Mouse (Mus musculus) ovary, postnatal 10 days (tissue): ENCODE results near the gene Ap3b1.
A peak's percentile ranks its signal among the peaks of the same experiment; 100 is the strongest.

Experiments
- DNase-seq: peaks from one replicate; pipeline ENCODE4 v3.0.0; 2022; ENCODE audit warnings: low spot score

Ap3b1 gene

DNA sequence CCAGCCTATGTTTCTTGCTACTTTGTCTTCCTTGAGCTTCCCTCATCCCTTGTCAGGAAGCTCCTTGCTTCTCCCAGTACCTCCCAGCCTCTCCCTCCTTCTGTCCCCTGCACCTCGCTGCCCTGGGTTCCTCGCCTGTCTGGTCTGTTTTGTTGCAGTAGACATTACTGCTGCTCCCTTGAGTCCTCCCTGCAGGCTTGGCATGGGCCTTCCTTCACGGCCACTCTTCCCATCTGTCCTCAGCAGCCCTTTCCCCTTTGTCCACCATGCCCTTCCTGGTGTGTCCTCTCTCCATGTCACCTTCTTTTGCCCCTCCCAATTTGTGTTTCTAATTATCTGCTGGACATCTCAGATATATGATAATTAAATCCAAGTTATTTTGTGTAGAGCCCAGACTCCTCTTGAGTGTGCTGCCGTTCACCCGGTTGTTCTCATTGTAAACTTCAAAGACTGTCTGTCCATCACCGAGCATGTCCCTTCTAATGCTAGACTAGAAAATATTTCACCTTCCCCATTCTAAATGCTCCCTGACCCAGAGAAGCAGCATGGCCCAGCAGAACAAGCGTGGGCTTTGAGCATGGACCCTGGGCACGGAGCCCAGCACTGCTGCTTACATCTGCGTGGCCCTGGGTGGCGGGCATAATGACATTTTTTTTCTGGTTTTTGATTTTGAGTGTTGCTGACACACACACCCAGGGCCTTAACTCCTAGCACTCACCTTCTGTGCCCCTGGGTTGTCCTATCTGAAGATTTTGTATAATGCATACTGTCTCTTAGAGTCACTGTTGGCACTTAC is 181.3 kb downstream of the Ap3b1 start:
- DNase-seq = no peak

DNA sequence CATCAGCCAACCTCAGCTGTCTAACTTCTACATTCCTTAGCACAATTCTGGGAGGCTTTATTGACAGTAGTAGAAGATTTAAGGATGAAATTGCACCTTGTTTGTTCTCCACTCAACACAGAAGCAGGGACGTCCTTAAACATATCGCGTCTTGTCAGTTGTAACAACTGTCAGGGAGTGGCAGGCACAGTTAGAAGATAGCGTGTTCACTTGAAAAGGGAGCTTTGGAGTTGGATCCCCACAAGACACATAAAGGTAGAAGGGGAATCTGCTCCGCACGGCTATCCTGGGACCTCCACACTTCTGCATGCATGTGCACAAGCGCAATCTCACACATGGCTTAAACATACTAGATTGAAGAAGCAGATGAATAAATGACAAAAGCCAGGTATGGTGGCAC is 183.3 kb downstream of the Ap3b1 start:
- no peak for DNase-seq

DNA sequence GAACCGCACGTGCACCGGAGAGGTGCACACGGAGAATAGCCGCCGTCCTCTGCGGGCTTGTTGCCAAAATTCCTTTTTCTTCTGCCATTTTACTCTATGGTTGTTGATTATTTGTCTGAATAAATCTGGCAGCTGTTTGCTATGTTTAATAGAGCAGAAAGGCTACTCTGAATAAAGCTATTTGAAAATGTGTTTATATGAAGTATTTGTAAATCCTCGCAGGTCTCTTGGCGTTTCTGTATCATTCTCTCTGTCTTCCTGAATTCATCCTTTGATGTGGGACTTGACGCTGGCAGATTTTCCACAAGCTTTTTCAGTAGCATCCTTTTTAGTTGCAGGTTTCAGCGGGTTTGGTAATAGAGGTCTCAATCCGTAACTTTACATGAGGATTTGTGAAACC is 185.5 kb downstream of the Ap3b1 start:
- no peak for DNase-seq

- no peak for DNase-seq
Measured at GRCm38 (mm10) chr13:94545739-94546138, 187.0 kb downstream of the Ap3b1 start.

DNA sequence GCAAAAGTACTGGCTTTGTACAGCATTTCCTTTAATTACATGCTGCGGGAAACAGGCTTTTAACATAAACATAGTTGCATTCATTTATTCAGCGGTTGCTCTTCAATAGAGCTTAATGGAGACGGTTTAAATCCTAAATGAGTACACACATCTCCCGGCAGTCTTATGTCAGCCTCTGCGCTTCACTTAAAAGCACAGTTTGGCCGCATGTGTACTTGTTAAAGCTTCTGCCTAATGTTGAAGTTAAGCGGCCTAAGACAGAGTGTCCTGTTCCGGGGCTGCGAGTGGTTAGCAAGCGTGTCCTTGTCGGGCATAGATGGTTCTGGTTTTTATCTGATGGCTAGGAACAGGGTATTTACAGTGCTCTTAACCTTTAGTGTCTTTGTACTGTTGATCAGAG is 187.5 kb downstream of the Ap3b1 start:
- DNase-seq = no peak

DNA sequence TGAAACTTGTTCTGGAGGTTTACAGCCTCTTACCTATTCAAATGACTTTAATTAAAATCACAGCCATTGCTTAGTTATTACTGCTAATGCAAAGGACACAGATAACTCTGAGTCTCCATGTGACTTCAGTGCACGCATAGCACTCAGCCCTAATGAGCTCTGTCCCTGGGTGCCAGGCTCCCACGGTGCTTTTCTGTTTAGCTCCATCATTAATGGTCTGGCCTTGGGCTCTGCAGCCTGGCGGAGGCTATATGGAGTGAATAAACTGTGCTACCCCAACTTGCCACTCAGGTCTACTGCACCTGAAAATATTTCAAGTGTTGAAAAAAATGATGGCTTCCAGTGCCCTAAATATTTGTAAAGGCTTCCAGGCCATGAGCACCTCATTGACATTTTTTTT is 190.8 kb downstream of the Ap3b1 start:
- no peak for DNase-seq

DNA sequence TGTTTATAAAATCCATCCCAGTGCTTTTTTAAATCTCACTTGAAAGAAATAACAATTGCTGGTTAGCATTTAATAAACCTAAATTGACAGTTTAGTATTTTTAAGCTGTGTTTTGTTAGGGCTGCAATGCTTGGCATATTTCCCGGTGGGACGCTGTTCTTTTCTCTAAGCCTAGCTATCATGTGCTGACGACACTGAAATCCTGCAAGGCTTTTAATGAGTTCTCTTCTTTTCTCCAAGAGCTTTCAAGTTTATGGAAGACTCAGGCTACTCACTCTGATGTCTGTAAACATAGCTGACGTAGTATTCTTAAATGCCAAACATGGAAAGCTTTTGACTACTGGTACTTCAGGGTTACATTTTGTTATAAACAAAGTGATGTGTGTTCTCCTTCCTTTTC is 191.3 kb downstream of the Ap3b1 start:
- no peak for DNase-seq

GRCm38 (mm10) chr13:94560011-94560410 is 201.3 kb downstream of the Ap3b1 start:
- DNase-seq = peak; percentile 45

DNA sequence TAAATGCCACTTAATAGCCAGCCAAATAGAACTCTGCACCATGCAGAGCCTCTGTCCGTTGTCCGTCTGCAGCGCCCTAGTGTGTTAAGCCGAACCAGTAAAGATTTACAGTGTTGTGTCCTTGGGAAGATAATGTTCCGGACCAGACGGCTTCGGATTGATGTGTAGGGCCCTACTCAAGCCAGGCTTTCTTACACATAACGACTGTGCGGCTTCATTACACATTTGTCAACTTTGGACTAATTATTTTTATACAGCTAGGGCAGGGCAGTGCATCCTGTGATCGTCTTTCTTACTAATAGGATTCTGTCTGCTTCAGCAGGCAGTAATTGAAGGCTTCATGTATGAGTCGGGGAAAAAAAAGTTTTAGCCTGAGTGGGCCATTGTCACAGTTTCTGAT is 202.1 kb downstream of the Ap3b1 start:
- no peak for DNase-seq

GRCm38 (mm10) chr13:94562652-94563339 is 204.0 kb downstream of the Ap3b1 start:
- DNase-seq = no peak

GRCm38 (mm10) chr13:94563836-94564235 is 205.1 kb downstream of the Ap3b1 start:
- DNase-seq = no peak

DNA sequence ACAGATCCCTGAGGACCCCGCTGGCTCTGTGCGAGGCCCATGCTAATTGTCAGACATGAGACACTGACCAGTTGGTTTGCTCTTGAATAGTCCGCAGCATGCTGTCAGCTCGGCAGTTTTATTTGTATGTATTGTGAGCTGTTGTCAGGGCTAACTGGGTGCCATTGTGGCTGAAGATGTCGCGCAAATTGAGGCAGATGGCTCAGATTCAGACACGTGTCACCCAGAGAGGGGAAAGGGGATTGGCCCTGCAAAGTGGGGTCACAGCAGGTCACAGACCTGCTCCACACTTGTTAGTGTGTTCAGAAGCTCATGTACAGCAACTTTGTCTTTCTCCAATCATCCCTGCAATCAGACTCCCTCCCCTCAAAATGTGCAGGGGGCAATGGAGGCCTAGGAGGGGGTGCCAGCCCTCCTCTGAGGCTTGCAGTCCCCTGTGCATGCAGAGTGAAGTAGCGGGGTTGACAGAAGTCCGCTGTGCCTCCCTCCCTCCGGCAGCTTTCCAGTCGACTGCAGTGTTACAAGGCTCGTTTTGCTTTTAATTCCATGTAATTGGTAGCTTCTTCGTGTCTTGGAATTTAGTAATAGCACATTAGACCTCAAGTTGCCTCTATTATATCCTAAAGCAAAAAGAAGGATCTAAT is 205.7 kb downstream of the Ap3b1 start:
- no peak for DNase-seq

- no peak for DNase-seq
Measured at GRCm38 (mm10) chr13:94565176-94565575, 206.4 kb downstream of the Ap3b1 start.

GRCm38 (mm10) chr13:94565616-94566015 is 206.9 kb downstream of the Ap3b1 start:
- no peak for DNase-seq

GRCm38 (mm10) chr13:94567739-94568138 is 209.0 kb downstream of the Ap3b1 start:
- DNase-seq = no peak

DNA sequence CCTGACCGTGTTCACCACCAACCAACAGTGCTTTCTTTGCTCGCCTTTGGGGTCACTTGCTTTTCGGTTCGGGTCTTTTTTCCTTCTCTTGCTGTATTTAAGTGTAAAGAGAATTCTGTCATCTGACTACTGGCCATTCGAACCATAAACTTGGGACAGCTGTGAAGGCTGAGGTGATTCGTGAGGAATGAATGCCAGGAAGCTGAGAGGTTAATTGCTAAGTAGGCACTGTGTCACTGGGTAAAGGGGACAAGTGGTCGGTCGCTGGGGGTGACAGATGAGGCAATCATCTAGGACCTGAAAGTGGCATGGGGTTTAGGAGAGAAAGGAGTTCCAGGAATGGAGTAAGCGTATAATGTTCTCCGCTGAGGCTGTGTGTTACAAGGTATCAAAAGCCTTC is 212.2 kb downstream of the Ap3b1 start:
- no peak for DNase-seq

DNA sequence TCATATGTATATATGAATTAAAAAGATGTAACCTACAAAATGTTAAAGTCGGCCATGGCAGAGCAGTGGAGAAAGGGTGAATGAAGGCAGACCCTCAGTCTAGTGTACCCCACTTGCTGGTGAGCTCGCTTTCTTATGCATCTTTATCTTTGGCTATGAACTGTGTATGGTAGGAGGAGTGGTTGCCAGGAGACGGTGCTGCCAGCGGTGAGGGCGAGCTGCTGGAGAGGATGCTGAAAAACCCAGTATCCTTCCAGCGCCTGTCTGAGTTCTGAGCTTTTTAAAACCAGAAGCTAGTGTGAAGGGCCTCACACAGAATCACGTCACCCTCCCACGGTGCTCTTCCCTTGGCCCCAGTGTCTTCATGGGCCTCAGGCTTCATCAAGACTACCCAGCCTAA is 214.6 kb downstream of the Ap3b1 start:
- DNase-seq = no peak

DNA sequence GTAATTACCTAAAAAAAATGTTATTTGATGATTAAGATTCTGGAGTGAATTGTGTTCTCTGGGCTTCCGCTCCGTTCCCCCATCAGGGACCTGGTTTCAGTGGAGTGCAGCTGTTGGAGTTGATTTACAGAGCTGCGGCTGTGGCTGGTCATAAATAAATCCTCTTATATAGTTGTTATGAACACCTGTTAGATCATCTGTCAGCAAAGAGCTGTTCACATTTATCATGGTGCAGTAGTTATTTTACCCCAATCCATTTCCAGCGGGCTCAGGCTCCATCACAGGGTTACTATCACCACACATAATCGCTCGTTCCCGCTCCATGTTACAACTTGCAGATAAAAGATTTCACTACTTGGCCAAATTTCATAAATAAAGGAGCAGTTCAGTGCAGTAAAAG is 215.1 kb downstream of the Ap3b1 start:
- DNase-seq = no peak

DNA sequence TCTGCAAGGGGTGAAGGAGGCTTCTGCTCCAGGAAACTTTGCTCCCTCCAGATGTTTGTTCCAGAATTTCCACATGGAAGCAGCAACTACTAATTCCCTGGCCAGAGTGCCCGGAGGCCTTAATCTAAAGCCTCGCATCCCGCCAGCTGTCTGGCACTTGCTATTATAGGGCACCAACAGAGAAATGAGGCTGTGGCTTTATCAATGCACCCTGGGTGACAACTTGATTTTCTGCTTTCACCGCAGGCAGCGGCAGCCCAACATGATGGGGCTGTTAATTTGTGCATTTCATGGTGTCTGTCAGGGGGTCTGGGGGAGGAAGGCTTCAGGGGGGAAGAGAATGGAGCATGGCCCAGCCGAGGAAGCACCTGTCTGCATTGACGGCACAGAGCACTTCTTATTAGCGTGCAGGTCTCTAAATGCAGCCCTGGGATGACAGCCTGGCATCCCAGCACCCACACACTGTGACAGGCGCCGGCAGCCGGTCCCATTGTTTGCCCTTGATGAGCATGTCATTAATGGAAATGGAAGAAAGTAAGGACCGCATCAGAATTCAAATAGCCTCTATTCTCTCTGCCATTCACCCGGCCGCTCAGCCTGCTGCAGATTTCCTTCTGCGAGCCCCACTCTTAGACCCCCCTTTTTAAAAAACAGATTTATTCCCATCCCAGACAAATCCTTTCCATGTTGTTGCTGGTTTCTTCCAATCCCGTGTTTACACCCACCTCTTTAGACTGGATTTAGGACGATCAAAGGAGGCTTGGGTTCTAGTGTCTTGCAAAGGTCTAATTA is 217.0 kb downstream of the Ap3b1 start:
- no peak for DNase-seq

DNA sequence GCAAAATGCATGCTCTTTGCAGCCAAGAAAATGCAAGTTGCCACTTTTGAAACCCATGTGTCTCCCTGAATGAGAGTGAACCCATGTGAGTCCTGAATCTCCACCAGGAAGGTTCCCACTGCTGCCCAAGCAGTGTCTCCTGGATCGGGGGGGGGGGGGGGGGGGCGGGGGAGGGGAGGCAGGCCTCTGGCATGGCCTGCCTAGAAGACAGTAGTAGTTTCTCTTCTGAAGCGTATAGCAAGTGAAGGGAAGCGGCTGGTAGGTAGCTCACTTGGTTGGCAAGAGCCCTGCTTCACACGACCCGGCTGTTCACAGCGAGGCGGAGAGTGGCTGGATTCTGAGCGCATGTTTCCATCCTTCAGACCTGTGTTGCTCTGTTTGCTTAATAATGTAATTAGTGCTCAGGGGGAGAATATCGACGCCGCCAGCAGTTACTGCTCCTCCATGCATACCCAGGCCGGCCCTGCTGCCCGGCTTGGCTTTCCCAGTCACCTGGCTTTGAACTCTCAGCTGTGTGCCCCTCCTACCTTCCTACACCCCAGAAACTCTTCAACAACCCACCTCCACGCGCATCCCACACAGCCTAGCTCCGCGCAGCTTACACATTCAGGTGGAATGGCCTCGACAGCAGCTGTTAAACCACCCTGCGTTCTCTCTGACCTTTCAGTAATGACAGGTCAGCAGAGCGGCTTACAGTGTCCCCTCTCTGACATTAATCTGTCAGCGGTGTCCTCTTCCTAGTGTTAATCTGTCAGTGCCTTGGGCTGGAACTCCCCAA is 217.8 kb downstream of the Ap3b1 start:
- no peak for DNase-seq

GRCm38 (mm10) chr13:94577177-94577540 is 218.4 kb downstream of the Ap3b1 start:
- DNase-seq = no peak

DNA sequence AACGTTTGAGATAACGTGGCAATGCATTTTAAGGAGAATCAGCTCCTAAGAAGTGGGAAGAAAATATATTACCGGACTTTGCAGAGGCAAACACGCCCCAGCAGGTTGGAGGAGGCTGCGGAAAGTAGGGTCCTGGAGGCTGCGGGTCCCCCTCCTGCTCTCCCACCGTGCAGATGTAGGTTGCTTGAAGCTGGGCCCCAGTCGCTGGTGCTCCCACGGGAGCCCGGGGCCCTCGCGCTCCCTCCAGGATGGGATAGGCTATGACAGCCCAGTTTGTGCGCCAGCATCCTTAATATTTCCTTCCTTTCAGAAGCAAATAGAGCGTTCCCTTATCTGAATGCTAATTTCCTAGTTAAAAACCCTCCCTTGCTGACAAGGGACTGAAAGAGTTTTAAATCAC is 236.5 kb downstream of the Ap3b1 start:
- no peak for DNase-seq
